Mouse (Mus musculus) liver, embryonic 12.5 days (tissue): ENCODE measurements at regions not wholly inside any gene's neighbourhood (a gene's known extent, or its start where the extent isn't known, plus 50 kb on each side); places are given as distances from the start of the nearest gene placed in this dataset.

Source experiments
- ATAC-seq: fragments of 200-750 bp; cut with Nextera tagmentation; 2 replicates; pipeline ENCODE4 v1.8.0; 2017; ENCODE audit warnings: moderate number of reproducible peaks, mild to moderate bottlenecking, moderate library complexity
- H3K27ac ChIP-seq: fragments of 300-500 bp; sonication (generic); 2 replicates; pipeline ENCODE4 v1.5.1; 2016; ENCODE audit warnings: mild to moderate bottlenecking
- H3K27me3 ChIP-seq: fragments of 300-500 bp; sonication (generic); replicated peaks from 2 replicates; pipeline ENCODE4 v1.6.1; 2016; ENCODE audit warnings: mild to moderate bottlenecking, moderate library complexity
- H3K36me3 ChIP-seq: fragments of 300-500 bp; sonication (generic); 2 replicates; pipeline ENCODE4 v1.6.1; 2016; ENCODE audit warnings: mild to moderate bottlenecking, moderate library complexity
- H3K4me1 ChIP-seq: fragments of 300-500 bp; sonication (generic); 2 replicates; pipeline ENCODE4 v1.6.1; 2016
- H3K4me2 ChIP-seq: fragments of 300-500 bp; sonication (generic); 2 replicates; pipeline ENCODE4 v1.6.1; 2016; ENCODE audit warnings: mild to moderate bottlenecking, moderate library complexity
- H3K4me3 ChIP-seq: fragments of 300-500 bp; sonication (generic); 2 replicates; pipeline ENCODE4 v1.5.1; 2016; ENCODE audit warnings: mild to moderate bottlenecking, moderate library complexity
- H3K9ac ChIP-seq: fragments of 300-500 bp; sonication (generic); 2 replicates; pipeline ENCODE4 v1.6.1; 2016; ENCODE audit warnings: mild to moderate bottlenecking, moderate library complexity
- H3K9me3 ChIP-seq: fragments of 300-500 bp; sonication (generic); replicated peaks from 2 replicates; pipeline ENCODE4 v1.6.1; 2016; ENCODE audit warnings: mild to moderate bottlenecking, moderate library complexity
- WGBS: fragments of 180-500 bp; shearing (Covaris S2); methylation state at CpG from one replicate; pipeline ENCODE4 v1.1.7; 2016; ENCODE audit not compliant: insufficient replicate concordance; 5-methylcytosine and 5-hydroxymethylcytosine counted together

- H3K36me3 ChIP-seq, result no peaks in the 10 kb centered on the region
- WGBS, result 28% methylated on average over 3 of the region's 3 CpGs
- no peak overlapping the region for H3K9ac ChIP-seq
- H3K4me1 ChIP-seq, result no peaks in the 10 kb centered on the region
- no peak for ATAC-seq
- no peaks in the 10 kb centered on the region for H3K9me3 ChIP-seq
- H3K4me2 ChIP-seq, result no peak overlapping the region
- no peak overlapping the region for H3K27ac ChIP-seq
- no peak overlapping the region for H3K4me3 ChIP-seq
- H3K27me3 ChIP-seq, result no peaks in the 10 kb centered on the region
These were observed 808.8 kb upstream of the Lcorl start for GRCm38 (mm10) chr5:46666250-46666649.

- Histone ChIP-seq H3K36me3 (no peaks in the 10 kb centered on the region), H3K4me2 (no peak overlapping the region), H3K4me3 (no peak overlapping the region), H3K9ac (no peak overlapping the region), H3K27ac (no peak overlapping the region), H3K4me1 (no peaks in the 10 kb centered on the region), H3K27me3 (no peaks in the 10 kb centered on the region), H3K9me3 (no peaks in the 10 kb centered on the region)
- no peak for ATAC-seq
These were observed 799.6 kb upstream of the Lcorl start for GRCm38 (mm10) chr5:46657065-46657464.

GRCm38 (mm10) chr5:46654189-46654588 is 796.8 kb upstream of the Lcorl start:
- H3K4me1 ChIP-seq, result no peaks in the 10 kb centered on the region
- H3K9ac ChIP-seq, result no peak overlapping the region
- H3K27me3 ChIP-seq, result no peaks in the 10 kb centered on the region
- H3K4me3 ChIP-seq, result no peak overlapping the region
- H3K9me3 ChIP-seq, result no peaks in the 10 kb centered on the region
- H3K4me2 ChIP-seq, result no peak overlapping the region
- H3K27ac ChIP-seq, result no peak overlapping the region
- WGBS, result 74% methylated on average over 1 of the region's 1 CpGs
- no peak for ATAC-seq
- H3K36me3 ChIP-seq, result no peaks in the 10 kb centered on the region

GRCm38 (mm10) chr5:46643009-46643408 is 785.6 kb upstream of the Lcorl start:
- Histone ChIP-seq H3K4me2 (no peak overlapping the region), H3K9ac (no peak overlapping the region), H3K4me3 (no peak overlapping the region), H3K9me3 (no peaks in the 10 kb centered on the region), H3K27ac (no peak overlapping the region), H3K27me3 (no peaks in the 10 kb centered on the region), H3K4me1 (no peaks in the 10 kb centered on the region), H3K36me3 (no peaks in the 10 kb centered on the region)
- 40% methylated on average over 2 of the region's 2 CpGs for WGBS
- no peak for ATAC-seq

GRCm38 (mm10) chr5:46635116-46635668 is 777.8 kb upstream of the Lcorl start:
- H3K9ac ChIP-seq, result no peak overlapping the region
- no peaks in the 10 kb centered on the region for H3K27me3 ChIP-seq
- H3K36me3 ChIP-seq, result no peaks in the 10 kb centered on the region
- no peak for ATAC-seq
- H3K4me1 ChIP-seq, result no peaks in the 10 kb centered on the region
- H3K27ac ChIP-seq, result no peak overlapping the region
- no peak overlapping the region for H3K4me3 ChIP-seq
- no peaks in the 10 kb centered on the region for H3K9me3 ChIP-seq
- no peak overlapping the region for H3K4me2 ChIP-seq
